Mouse (Mus musculus): ENCODE measurements around the gene Tmem9b. TPM values are rescaled to one million over a fixed set of nuclear protein-coding genes. Genes with fewer than 3 reads are reported as not detected.

Tmem9b gene
- polyA plus RNA-seq, 1 experiment from 2014 or later = 46.9 TPM

Other genes with a start within 250 kb of the Tmem9b start
- gene Trim66, start 244.7 kb downstream of the Tmem9b start, polyA plus RNA-seq (2014; fragmentation: Nextera tagmentation; extraction: Ambion mirVana) = 0.04 TPM in 1 of 2 replicates, not detected in the other
- 165 and 201 TPM in 2 replicates for gene Rpl27a, start 233.7 kb downstream of the Tmem9b start, polyA plus RNA-seq (2014; fragmentation: Nextera tagmentation; extraction: Ambion mirVana)
- gene St5, start 49.3 kb downstream of the Tmem9b start, polyA plus RNA-seq (2014; fragmentation: Nextera tagmentation; extraction: Ambion mirVana) = 25.7 and 35.8 TPM in 2 replicates
- 24.7 and 28.2 TPM in 2 replicates for gene Akip1, start 49.2 kb downstream of the Tmem9b start, polyA plus RNA-seq (2014; fragmentation: Nextera tagmentation; extraction: Ambion mirVana)
- gene BC051019, start 29.0 kb downstream of the Tmem9b start, polyA plus RNA-seq (2014; fragmentation: Nextera tagmentation; extraction: Ambion mirVana) = 0.27 TPM in 1 of 2 replicates, not detected in the other
- not detected in 2 replicates for gene Ascl3, start 21.1 kb downstream of the Tmem9b start, polyA plus RNA-seq (2014; fragmentation: Nextera tagmentation; extraction: Ambion mirVana)
- 0.29 and 0.80 TPM in 2 replicates for gene Nrip3, start 29.1 kb upstream of the Tmem9b start, polyA plus RNA-seq (2014; fragmentation: Nextera tagmentation; extraction: Ambion mirVana)
- gene Scube2, start 112.8 kb upstream of the Tmem9b start, polyA plus RNA-seq (2014; fragmentation: Nextera tagmentation; extraction: Ambion mirVana) = 0.34 and 0.77 TPM in 2 replicates
- gene Dennd5a, start 207.6 kb upstream of the Tmem9b start, polyA plus RNA-seq (2014; fragmentation: Nextera tagmentation; extraction: Ambion mirVana) = 38.9 and 43.4 TPM in 2 replicates
- gene Tmem41b, start 234.1 kb upstream of the Tmem9b start, polyA plus RNA-seq (2014; fragmentation: Nextera tagmentation; extraction: Ambion mirVana) = 48.7 and 72.5 TPM in 2 replicates

Data from kidney, embryonic 14.5 days (tissue).